Mouse (Mus musculus) lung, embryonic 14.5 days (tissue): ENCODE measurements around the gene Rfx3. TPM values are rescaled to one million over a fixed set of nuclear protein-coding genes. Genes with fewer than 3 reads are reported as not detected.

Source experiments
- ATAC-seq: fragments of 200-750 bp; cut with Nextera tagmentation; 2 replicates; pipeline ENCODE4 v1.8.0; 2017; ENCODE audit warnings: mild to moderate bottlenecking, moderate TSS enrichment, moderate library complexity; ENCODE audit not compliant: insufficient read depth
- DNase-seq: peaks from one replicate; pipeline ENCODE4 v3.0.0-alpha.2; 2015
- H3K27ac ChIP-seq: fragments of 300-500 bp; sonication (generic); 2 replicates; pipeline ENCODE4 v1.5.1; 2014; ENCODE audit warnings: low read depth, mild to moderate bottlenecking, moderate library complexity
- H3K27me3 ChIP-seq: fragments of 300-500 bp; sonication (generic); 2 replicates; pipeline ENCODE4 v1.6.1; 2014; ENCODE audit warnings: low read length, control low read depth; ENCODE audit not compliant: insufficient read depth
- H3K36me3 ChIP-seq: fragments of 300-500 bp; sonication (generic); 2 replicates; pipeline ENCODE4 v1.6.1; 2014; ENCODE audit warnings: control low read depth; ENCODE audit not compliant: insufficient read depth
- H3K4me1 ChIP-seq: fragments of 300-500 bp; sonication (generic); 2 replicates; pipeline ENCODE4 v1.6.1; 2014; ENCODE audit warnings: antibody characterized with exemption, control low read depth; ENCODE audit not compliant: insufficient read depth
- H3K4me2 ChIP-seq: fragments of 300-500 bp; sonication (generic); 2 replicates; pipeline ENCODE4 v1.6.1; 2014; ENCODE audit warnings: mild to moderate bottlenecking
- H3K4me3 ChIP-seq: fragments of 300-500 bp; sonication (generic); 2 replicates; pipeline ENCODE4 v1.5.1; 2014; ENCODE audit warnings: low read depth, low read length
- H3K9ac ChIP-seq: fragments of 300-500 bp; sonication (generic); 2 replicates; pipeline ENCODE4 v1.6.1; 2014
- H3K9me3 ChIP-seq: fragments of 300-500 bp; sonication (generic); 2 replicates; pipeline ENCODE4 v1.6.1; 2016; ENCODE audit warnings: low read depth, low read length, control low read depth
- CTCF ChIP-seq: IDR thresholded peaks from 2 replicates; pipeline ENCODE4 v1.5.1; 2016; ENCODE audit warnings: antibody characterized with exemption, low read depth
- WGBS: fragments of 180-500 bp; shearing (Covaris S2); extraction: QIAGEN DNeasy Blood & Tissue Kit; methylation state at CpG from one replicate; pipeline ENCODE4 v1.1.7; 2014; 5-methylcytosine and 5-hydroxymethylcytosine counted together
- polyA plus RNA-seq: library from polyadenylated mRNA; unstranded; fragments of >200 nt; fragmentation: Nextera tagmentation; extraction: Ambion mirVana; gene quantifications from 2 replicates; pipeline ENCODE4 v1.2.1, GENCODE M21; 2014

Rfx3 gene
- polyA plus RNA-seq, 1 experiment from 2014 or later: 14.8 TPM

DNA sequence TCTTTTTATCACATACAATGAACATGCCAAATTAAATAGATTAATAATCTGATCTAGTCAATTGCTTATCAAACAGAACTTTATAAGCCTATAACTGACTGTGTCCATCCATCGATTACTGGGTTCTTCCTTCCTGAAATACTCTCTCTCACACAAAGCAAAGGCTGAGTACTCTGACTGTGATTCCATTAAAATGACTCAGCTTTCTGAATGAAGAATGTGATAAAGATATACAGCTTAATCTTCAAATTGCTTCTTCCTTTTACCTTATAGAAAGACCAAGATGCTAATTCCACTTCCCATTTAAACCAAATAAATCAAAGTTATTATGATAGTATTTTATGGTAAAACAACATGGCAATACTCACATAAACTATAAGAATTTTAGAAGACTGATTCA, 105.8 kb downstream of the Rfx3 start:
- Histone ChIP-seq H3K9ac (no peak overlapping the region), H3K9me3 (no peaks in the 10 kb centered on the region), H3K36me3 (no peaks in the 10 kb centered on the region), H3K4me2 (no peak overlapping the region), H3K27me3 (no peaks in the 10 kb centered on the region), H3K4me1 (no peaks in the 10 kb centered on the region), H3K4me3 (no peak overlapping the region), H3K27ac (no peak overlapping the region)
- no peak for TF ChIP-seq CTCF
- DNase-seq (no peak), ATAC-seq (no peak)
- WGBS: 86% methylated on average over 1 of the region's 1 CpGs

- Histone ChIP-seq H3K27ac (no peak overlapping the region), H3K9me3 (no peaks in the 10 kb centered on the region), H3K4me2 (no peak overlapping the region), H3K36me3 (no peaks in the 10 kb centered on the region), H3K4me1 (no peaks in the 10 kb centered on the region), H3K9ac (no peak overlapping the region), H3K27me3 (no peaks in the 10 kb centered on the region), H3K4me3 (no peak overlapping the region)
- DNase-seq: no peak
- ATAC-seq: no peak
- WGBS: 73% methylated on average over 2 of the region's 2 CpGs
- no peak for TF ChIP-seq CTCF
Observed at GRCm38 (mm10) chr19:27904655-27905054, 106.3 kb downstream of the Rfx3 start.

- H3K4me2 ChIP-seq: no peak overlapping the region
- H3K27me3 ChIP-seq: no peaks in the 10 kb centered on the region
- H3K4me1 ChIP-seq: no peaks in the 10 kb centered on the region
- no peaks in the 10 kb centered on the region for H3K9me3 ChIP-seq
- DNase-seq (no peak), ATAC-seq (no peak)
- H3K36me3 ChIP-seq: no peaks in the 10 kb centered on the region
- WGBS: 61% methylated on average over 4 of the region's 4 CpGs
- no peak for TF ChIP-seq CTCF
- no peak overlapping the region for H3K4me3 ChIP-seq
- no peak overlapping the region for H3K9ac ChIP-seq
- H3K27ac ChIP-seq: no peak overlapping the region
Observed at GRCm38 (mm10) chr19:27904209-27904608, 106.8 kb downstream of the Rfx3 start.

DNA sequence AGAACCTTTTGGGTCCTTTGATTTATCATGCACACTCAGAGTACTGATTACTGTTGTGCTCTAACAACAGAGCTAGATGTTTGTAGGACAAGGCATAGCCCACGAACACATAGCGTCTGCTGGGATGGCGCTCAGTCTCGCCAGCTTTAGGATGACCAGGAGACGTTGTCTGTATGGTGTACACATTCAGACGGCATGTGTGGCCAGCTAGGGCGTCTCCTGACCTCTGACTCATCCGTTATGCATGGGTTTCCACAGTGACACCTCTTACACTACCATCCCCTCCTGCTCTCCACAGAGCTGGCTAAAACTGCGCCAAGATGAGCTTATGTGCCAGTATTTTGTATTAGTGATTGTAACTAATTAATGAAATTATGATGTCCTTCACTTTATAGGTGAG, 108.4 kb downstream of the Rfx3 start:
- Histone ChIP-seq H3K4me3 (no peak overlapping the region), H3K9me3 (no peaks in the 10 kb centered on the region), H3K9ac (no peak overlapping the region), H3K4me1 (no peaks in the 10 kb centered on the region), H3K27ac (no peak overlapping the region), H3K36me3 (no peaks in the 10 kb centered on the region), H3K4me2 (no peak overlapping the region), H3K27me3 (no peaks in the 10 kb centered on the region)
- TF ChIP-seq CTCF: no peak
- DNase-seq (no peak), ATAC-seq (no peak)
- WGBS: 51% methylated on average over 9 of the region's 9 CpGs

DNA sequence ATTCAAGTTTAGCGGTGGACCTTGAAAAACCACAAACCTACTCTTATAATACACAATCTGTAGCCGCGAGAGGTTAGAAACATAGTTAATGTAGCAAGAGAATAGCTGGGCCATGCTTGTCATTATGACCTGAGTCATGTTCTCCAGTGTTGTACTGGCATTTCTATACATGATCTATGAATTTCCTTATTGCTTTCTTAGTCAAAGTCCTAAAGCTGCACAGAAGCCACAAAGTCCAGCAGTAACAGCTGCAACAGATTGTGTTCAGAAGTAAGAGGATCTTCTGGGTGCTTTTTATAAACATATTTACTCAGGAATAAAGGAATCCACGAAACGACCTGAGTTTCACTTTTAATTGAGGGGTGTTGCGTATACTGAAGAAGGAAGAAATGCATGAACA, 109.3 kb downstream of the Rfx3 start:
- no peak overlapping the region for H3K4me2 ChIP-seq
- no peak overlapping the region for H3K27ac ChIP-seq
- H3K27me3 ChIP-seq: no peaks in the 10 kb centered on the region
- no peak overlapping the region for H3K4me3 ChIP-seq
- TF ChIP-seq CTCF: no peak
- DNase-seq (no peak), ATAC-seq (no peak)
- WGBS: 83% methylated on average over 6 of the region's 6 CpGs
- H3K36me3 ChIP-seq: no peaks in the 10 kb centered on the region
- H3K9me3 ChIP-seq: no peaks in the 10 kb centered on the region
- no peaks in the 10 kb centered on the region for H3K4me1 ChIP-seq
- H3K9ac ChIP-seq: no peak overlapping the region

- no peaks in the 10 kb centered on the region for H3K36me3 ChIP-seq
- H3K27me3 ChIP-seq: no peaks in the 10 kb centered on the region
- WGBS: 81% methylated on average over 3 of the region's 3 CpGs
- H3K9ac ChIP-seq: no peak overlapping the region
- DNase-seq (no peak), ATAC-seq (no peak)
- H3K9me3 ChIP-seq: no peaks in the 10 kb centered on the region
- no peak for TF ChIP-seq CTCF
- no peak overlapping the region for H3K4me2 ChIP-seq
- no peaks in the 10 kb centered on the region for H3K4me1 ChIP-seq
- no peak overlapping the region for H3K27ac ChIP-seq
- H3K4me3 ChIP-seq: no peak overlapping the region
Observed at GRCm38 (mm10) chr19:27884520-27884919, 126.4 kb downstream of the Rfx3 start.

GRCm38 (mm10) chr19:27877429-27877828, 133.5 kb downstream of the Rfx3 start:
- H3K9ac ChIP-seq: no peak overlapping the region
- no peaks in the 10 kb centered on the region for H3K9me3 ChIP-seq
- no peaks in the 10 kb centered on the region for H3K4me1 ChIP-seq
- no peak overlapping the region for H3K27ac ChIP-seq
- no peak for TF ChIP-seq CTCF
- no peaks in the 10 kb centered on the region for H3K27me3 ChIP-seq
- no peak for DNase-seq
- ATAC-seq: no peak
- H3K4me3 ChIP-seq: no peak overlapping the region
- H3K4me2 ChIP-seq: no peak overlapping the region
- H3K36me3 ChIP-seq: no peaks in the 10 kb centered on the region
- WGBS: 82% methylated on average over 2 of the region's 2 CpGs

- Histone ChIP-seq H3K4me3 (no peak overlapping the region), H3K4me2 (no peak overlapping the region), H3K27ac (no peak overlapping the region), H3K4me1 (no peaks in the 10 kb centered on the region), H3K27me3 (no peaks in the 10 kb centered on the region), H3K9me3 (no peaks in the 10 kb centered on the region), H3K36me3 (no peaks in the 10 kb centered on the region), H3K9ac (no peak overlapping the region)
- ATAC-seq: no peak
- whole genome bisulfite sequencing: 84% methylated on average over 3 of the region's 3 CpGs
- no peak for TF ChIP-seq CTCF
- no peak for DNase-seq
Observed at GRCm38 (mm10) chr19:27870794-27871193, 140.2 kb downstream of the Rfx3 start.
